Mouse (Mus musculus): Measurements from ENCODE around the gene Rps13.
A peak's percentile ranks its signal among the peaks of the same experiment; 100 is the strongest.
"Not testable (repeated sequence)": the region's sequence is repeated elsewhere in the genome, so short reads cannot be mapped to it uniquely, and the experiment has no call there.

The Rps13 gene

GRCm38 (mm10) chr7:116333713-116334668 is at the start of gene Rps13:
TSS of gene Rps13 (minus strand) at chr7:116334195.
- DNase-seq, result peak; percentile 100

GRCm38 (mm10) chr7:116379181-116379580 is 45.2 kb upstream of the Rps13 start:
- DNase-seq, result not testable (repeated sequence)

- no peak for DNase-seq
Measured at GRCm38 (mm10) chr7:116374284-116374683, 40.3 kb upstream of the Rps13 start.

- peak; percentile 90 for DNase-seq
Measured at GRCm38 (mm10) chr7:116336226-116336625, 2.2 kb upstream of the Rps13 start.

- peak; percentile 83 for DNase-seq
Measured at GRCm38 (mm10) chr7:116335133-116335532, 1.1 kb upstream of the Rps13 start.

- no peak for DNase-seq
Measured at GRCm38 (mm10) chr7:116334669-116335038, 659 bp upstream of the Rps13 start.

GRCm38 (mm10) chr7:116331246-116331645 is 2.7 kb downstream of the Rps13 start:
- no peak for DNase-seq

- DNase-seq, result no peak
Measured at GRCm38 (mm10) chr7:116329858-116330257, 4.1 kb downstream of the Rps13 start.

- DNase-seq, result no peak
Measured at GRCm38 (mm10) chr7:116328777-116329176, 5.2 kb downstream of the Rps13 start.

- DNase-seq, result peak; percentile 8
Measured at GRCm38 (mm10) chr7:116327901-116328300, 6.1 kb downstream of the Rps13 start.

GRCm38 (mm10) chr7:116323331-116323964 is 10.5 kb downstream of the Rps13 start:
- DNase-seq, result peak; percentile 86

- DNase-seq, result no peak
Measured at GRCm38 (mm10) chr7:116309456-116309855, 24.5 kb downstream of the Rps13 start.

GRCm38 (mm10) chr7:116308632-116308991 is 25.4 kb downstream of the Rps13 start:
- no peak for DNase-seq

- peak; percentile 94 for DNase-seq
Measured at GRCm38 (mm10) chr7:116307871-116308631, 25.9 kb downstream of the Rps13 start, which contains the start of gene Plekha7. TSS of gene Plekha7 (minus strand) at chr7:116308376.

GRCm38 (mm10) chr7:116307099-116307870 is 26.7 kb downstream of the Rps13 start:
- peak; percentile 98 for DNase-seq

- no peak for DNase-seq
Measured at GRCm38 (mm10) chr7:116306601-116307000, 27.4 kb downstream of the Rps13 start.

- no peak for DNase-seq
Measured at GRCm38 (mm10) chr7:116301661-116302311, 32.2 kb downstream of the Rps13 start.

GRCm38 (mm10) chr7:116301144-116301543 is 32.9 kb downstream of the Rps13 start:
- DNase-seq, result no peak

GRCm38 (mm10) chr7:116298851-116299250 is 35.1 kb downstream of the Rps13 start:
- no peak for DNase-seq

GRCm38 (mm10) chr7:116298389-116298788 is 35.6 kb downstream of the Rps13 start:
- no peak for DNase-seq

GRCm38 (mm10) chr7:116294961-116295360 is 39.0 kb downstream of the Rps13 start:
- no peak for DNase-seq

GRCm38 (mm10) chr7:116292377-116292776 is 41.6 kb downstream of the Rps13 start:
- no peak for DNase-seq

All from heart, adult 11 months (tissue).